Mouse (Mus musculus) induced T-regulatory cell, adult 2 months (primary cell): Measurements from ENCODE around the gene Pnliprp2.

Source experiments
- DNase-seq: peaks from one replicate; pipeline ENCODE4 v3.0.0-alpha.2; 2012; ENCODE audit warnings: low read depth

The Pnliprp2 gene

GRCm38 (mm10) chr19:58759423-58759822 lies at the start of gene Pnliprp2:
Gene Pnliprp2, plus strand, starts transcription at chr19:58759719.
- no peak for DNase-seq

- no peak for DNase-seq
These were observed 41.6 kb upstream of the Pnliprp2 start for GRCm38 (mm10) chr19:58717925-58718324.

GRCm38 (mm10) chr19:58720439-58720838 lies 39.1 kb upstream of the Pnliprp2 start:
- no peak for DNase-seq

GRCm38 (mm10) chr19:58726551-58726950 lies 33.0 kb upstream of the Pnliprp2 start:
- no peak for DNase-seq

GRCm38 (mm10) chr19:58727756-58728155 lies 31.8 kb upstream of the Pnliprp2 start:
- no peak for DNase-seq

- no peak for DNase-seq
These were observed 31.0 kb upstream of the Pnliprp2 start, which contains the start of gene Pnliprp1 for GRCm38 (mm10) chr19:58728445-58729031. Gene Pnliprp1, plus strand, starts transcription at chr19:58728887.

GRCm38 (mm10) chr19:58733216-58733615 lies 26.3 kb upstream of the Pnliprp2 start:
- no peak for DNase-seq

- DNase-seq, result no peak
These were observed 21.4 kb upstream of the Pnliprp2 start for GRCm38 (mm10) chr19:58738111-58738510.

GRCm38 (mm10) chr19:58741036-58741435 lies 18.5 kb upstream of the Pnliprp2 start:
- DNase-seq, result no peak

- DNase-seq, result no peak
These were observed 16.8 kb upstream of the Pnliprp2 start for GRCm38 (mm10) chr19:58742711-58743110.

- no peak for DNase-seq
These were observed 15.8 kb upstream of the Pnliprp2 start for GRCm38 (mm10) chr19:58743736-58744135.

GRCm38 (mm10) chr19:58747498-58748000 lies 12.0 kb upstream of the Pnliprp2 start:
- DNase-seq, result no peak

GRCm38 (mm10) chr19:58750822-58751221 lies 8.7 kb upstream of the Pnliprp2 start:
- no peak for DNase-seq

GRCm38 (mm10) chr19:58751504-58751903 lies 8.0 kb upstream of the Pnliprp2 start:
- no peak for DNase-seq

GRCm38 (mm10) chr19:58758871-58759270 lies 648 bp upstream of the Pnliprp2 start:
- DNase-seq, result no peak

- DNase-seq, result no peak
These were observed 2.8 kb downstream of the Pnliprp2 start for GRCm38 (mm10) chr19:58762316-58762715.

GRCm38 (mm10) chr19:58762848-58763541 lies 3.5 kb downstream of the Pnliprp2 start:
- no peak for DNase-seq

GRCm38 (mm10) chr19:58767329-58767728 lies 7.8 kb downstream of the Pnliprp2 start:
- no peak for DNase-seq

GRCm38 (mm10) chr19:58776461-58776860 lies 16.9 kb downstream of the Pnliprp2 start:
- no peak for DNase-seq

- DNase-seq, result no peak
These were observed 22.0 kb downstream of the Pnliprp2 start for GRCm38 (mm10) chr19:58781566-58781965.

GRCm38 (mm10) chr19:58783938-58784337 lies 24.4 kb downstream of the Pnliprp2 start:
- DNase-seq, result no peak

- DNase-seq, result no peak
These were observed 29.7 kb downstream of the Pnliprp2 start for GRCm38 (mm10) chr19:58789194-58789593.

- DNase-seq, result no peak
These were observed 34.8 kb downstream of the Pnliprp2 start, which contains the start of gene 1700019N19Rik for GRCm38 (mm10) chr19:58794284-58794683. Gene 1700019N19Rik, minus strand, starts transcription at chr19:58794461.
